Mouse (Mus musculus): ENCODE data around the gene Abcb9. TPM values are rescaled to one million over a fixed set of nuclear protein-coding genes. Genes with fewer than 3 reads are reported as not detected.

Gene Abcb9
- polyA plus RNA-seq, 1 experiment from 2014 or later = 0.89 TPM

GRCm38 (mm10) chr5:124085513-124085912 is 10.1 kb downstream of the Abcb9 start:
- Histone ChIP-seq H3K27ac (no peak overlapping the region), H3K9me3 (no peaks in the 10 kb centered on the region), H3K27me3 (ENCODE audit: insufficient read depth, poor library complexity, severe bottlenecking) (0 out of 2 replicates have a peak, but pooled peaks cover 8% of the 10 kb centered on the region), H3K36me3 (no peaks in the 10 kb centered on the region), H3K4me1 (peaks cover 21% of the 10 kb centered on the region), H3K4me3 (no peak overlapping the region)
- no peak for DNase-seq (ENCODE audit: low spot score)
- WGBS = 68% methylated on average over 3 of the region's 3 CpGs

- Histone ChIP-seq H3K36me3 (no peaks in the 10 kb centered on the region), H3K27me3 (ENCODE audit: insufficient read depth, poor library complexity, severe bottlenecking) (0 out of 2 replicates have a peak, but pooled peaks cover 6% of the 10 kb centered on the region), H3K9me3 (no peaks in the 10 kb centered on the region), H3K4me3 (no peak overlapping the region), H3K27ac (no peak overlapping the region), H3K4me1 (peaks cover 29% of the 10 kb centered on the region)
- peak; percentile 92 for DNase-seq (ENCODE audit: low spot score)
- WGBS = 40% methylated on average over 11 of the region's 11 CpGs
Observed at GRCm38 (mm10) chr5:124084588-124085173, 10.9 kb downstream of the Abcb9 start.

- no peak for DNase-seq (ENCODE audit: low spot score)
- H3K9me3 ChIP-seq = no peaks in the 10 kb centered on the region
- peaks cover 35% of the 10 kb centered on the region for H3K4me1 ChIP-seq
- 78% methylated on average over 14 of the region's 14 CpGs for WGBS
- H3K27me3 ChIP-seq (ENCODE audit: insufficient read depth, poor library complexity, severe bottlenecking) = 0 out of 2 replicates have a peak, but pooled peaks cover 4% of the 10 kb centered on the region
- H3K4me3 ChIP-seq = no peak overlapping the region
- H3K36me3 ChIP-seq = no peaks in the 10 kb centered on the region
- no peak overlapping the region for H3K27ac ChIP-seq
Observed at GRCm38 (mm10) chr5:124083850-124084587, 11.6 kb downstream of the Abcb9 start.

- DNase-seq (ENCODE audit: low spot score) = no peak
- H3K27ac ChIP-seq = no peak overlapping the region
- no peak overlapping the region for H3K4me3 ChIP-seq
- no peaks in the 10 kb centered on the region for H3K36me3 ChIP-seq
- 0 out of 2 replicates have a peak, but pooled peaks cover 4% of the 10 kb centered on the region for H3K27me3 ChIP-seq (ENCODE audit: insufficient read depth, poor library complexity, severe bottlenecking)
- no peaks in the 10 kb centered on the region for H3K9me3 ChIP-seq
- peaks cover 43% of the 10 kb centered on the region for H3K4me1 ChIP-seq
- WGBS = 86% methylated on average over 17 of the region's 17 CpGs
Observed at GRCm38 (mm10) chr5:124082941-124083688, 12.5 kb downstream of the Abcb9 start.

- H3K4me3 ChIP-seq = no peak overlapping the region
- no peak for DNase-seq (ENCODE audit: low spot score)
- H3K36me3 ChIP-seq = no peaks in the 10 kb centered on the region
- 75% methylated on average over 10 of the region's 10 CpGs for WGBS
- H3K4me1 ChIP-seq = peaks cover 49% of the 10 kb centered on the region
- no peak overlapping the region for H3K27ac ChIP-seq
- H3K27me3 ChIP-seq (ENCODE audit: insufficient read depth, poor library complexity, severe bottlenecking) = 0 out of 2 replicates have a peak, but pooled peaks cover 4% of the 10 kb centered on the region
- H3K9me3 ChIP-seq = no peaks in the 10 kb centered on the region
Observed at GRCm38 (mm10) chr5:124082447-124082846, 13.2 kb downstream of the Abcb9 start.

GRCm38 (mm10) chr5:124079880-124080279 is 15.7 kb downstream of the Abcb9 start:
- Histone ChIP-seq H3K27me3 (ENCODE audit: insufficient read depth, poor library complexity, severe bottlenecking) (0 out of 2 replicates have a peak, but pooled peaks cover 4% of the 10 kb centered on the region), H3K9me3 (no peaks in the 10 kb centered on the region), H3K27ac (peak overlapping the region; percentile 56), H3K36me3 (no peaks in the 10 kb centered on the region), H3K4me3 (no peak overlapping the region), H3K4me1 (peaks cover 69% of the 10 kb centered on the region)
- DNase-seq (ENCODE audit: low spot score) = no peak
- 90% methylated on average over 17 of the region's 17 CpGs for WGBS

- Histone ChIP-seq H3K27ac (0 out of 2 replicates have a peak overlapping the region, but pooled peaks have one; percentile 49), H3K27me3 (ENCODE audit: insufficient read depth, poor library complexity, severe bottlenecking) (0 out of 2 replicates have a peak, but pooled peaks cover 4% of the 10 kb centered on the region), H3K9me3 (no peaks in the 10 kb centered on the region), H3K36me3 (no peaks in the 10 kb centered on the region), H3K4me3 (no peak overlapping the region), H3K4me1 (peaks cover 74% of the 10 kb centered on the region)
- 54% methylated on average over 9 of the region's 9 CpGs for WGBS
- no peak for DNase-seq (ENCODE audit: low spot score)
Observed at GRCm38 (mm10) chr5:124078794-124079416, 16.7 kb downstream of the Abcb9 start.

GRCm38 (mm10) chr5:124077856-124078460 is 17.6 kb downstream of the Abcb9 start:
- 64% methylated on average over 6 of the region's 6 CpGs for WGBS
- Histone ChIP-seq H3K36me3 (no peaks in the 10 kb centered on the region), H3K9me3 (no peaks in the 10 kb centered on the region), H3K27me3 (ENCODE audit: insufficient read depth, poor library complexity, severe bottlenecking) (no peaks in the 10 kb centered on the region), H3K4me1 (peaks cover 80% of the 10 kb centered on the region), H3K4me3 (no peak overlapping the region), H3K27ac (no peak overlapping the region)
- no peak for DNase-seq (ENCODE audit: low spot score)

- Histone ChIP-seq H3K4me3 (no peak overlapping the region), H3K36me3 (no peaks in the 10 kb centered on the region), H3K27ac (no peak overlapping the region), H3K27me3 (ENCODE audit: insufficient read depth, poor library complexity, severe bottlenecking) (no peaks in the 10 kb centered on the region), H3K4me1 (peaks cover 80% of the 10 kb centered on the region), H3K9me3 (no peaks in the 10 kb centered on the region)
- DNase-seq (ENCODE audit: low spot score) = no peak
- 80% methylated on average over 13 of the region's 13 CpGs for whole genome bisulfite sequencing
Observed at GRCm38 (mm10) chr5:124077241-124077640, 18.4 kb downstream of the Abcb9 start.

GRCm38 (mm10) chr5:124076559-124076958 is 19.0 kb downstream of the Abcb9 start:
- no peak overlapping the region for H3K4me3 ChIP-seq
- no peaks in the 10 kb centered on the region for H3K27me3 ChIP-seq (ENCODE audit: insufficient read depth, poor library complexity, severe bottlenecking)
- peaks cover 83% of the 10 kb centered on the region for H3K4me1 ChIP-seq
- WGBS = 48% methylated on average over 9 of the region's 9 CpGs
- H3K36me3 ChIP-seq = no peaks in the 10 kb centered on the region
- H3K27ac ChIP-seq = 0 out of 2 replicates have a peak overlapping the region, but pooled peaks have one; percentile 36
- no peaks in the 10 kb centered on the region for H3K9me3 ChIP-seq
- DNase-seq (ENCODE audit: low spot score) = no peak

GRCm38 (mm10) chr5:124075716-124076115 is 19.9 kb downstream of the Abcb9 start:
- peak overlapping the region; percentile 42; the same call in 1 of the 2 replicates for H3K27ac ChIP-seq
- H3K4me3 ChIP-seq = no peak overlapping the region
- H3K4me1 ChIP-seq = peaks cover 82% of the 10 kb centered on the region

GRCm38 (mm10) chr5:124074845-124075307 is 20.7 kb downstream of the Abcb9 start:
- H3K4me3 ChIP-seq = no peak overlapping the region
- H3K27me3 ChIP-seq (ENCODE audit: insufficient read depth, poor library complexity, severe bottlenecking) = no peaks in the 10 kb centered on the region
- WGBS = 34% methylated on average over 10 of the region's 10 CpGs
- no peak for DNase-seq (ENCODE audit: low spot score)
- H3K27ac ChIP-seq = peak overlapping the region; percentile 42; the same call in 1 of the 2 replicates
- H3K4me1 ChIP-seq = peaks cover 74% of the 10 kb centered on the region
- H3K36me3 ChIP-seq = no peaks in the 10 kb centered on the region
- H3K9me3 ChIP-seq = no peaks in the 10 kb centered on the region

More at GRCm38 (mm10) chr5:124075716-124076115, 19.9 kb downstream of the Abcb9 start:
- no peaks in the 10 kb centered on the region for H3K27me3 ChIP-seq (ENCODE audit: insufficient read depth, poor library complexity, severe bottlenecking)
- WGBS = 58% methylated on average over 9 of the region's 9 CpGs
- no peaks in the 10 kb centered on the region for H3K9me3 ChIP-seq
- DNase-seq (ENCODE audit: low spot score) = no peak
- H3K36me3 ChIP-seq = no peaks in the 10 kb centered on the region
